Mouse (Mus musculus) testis, adult 2 months (tissue): Measurements from ENCODE around the gene Mtmr4.

Experiments used
- CTCF ChIP-seq: fragments of 200-500 bp; IDR thresholded peaks from 2 replicates; pipeline ENCODE4 v1.5.1; 2012; ENCODE audit warnings: low read depth, mild to moderate bottlenecking, inconsistent platforms, low read length, moderate library complexity; ENCODE audit not compliant: control insufficient read depth, insufficient read depth, insufficient replicate concordance
- POLR2A ChIP-seq: fragments of 200-500 bp; IDR thresholded peaks from 2 replicates; pipeline ENCODE4 v1.6.1; 2012; ENCODE audit warnings: low read depth, mild to moderate bottlenecking, inconsistent platforms, low read length, moderate library complexity; ENCODE audit not compliant: control insufficient read depth

GRCm38 (mm10) chr11:87615952-87616351 lies 24.0 kb downstream of the Mtmr4 start:
- no peak for TF ChIP-seq CTCF
- TF ChIP-seq POLR2A: no peak
